Comparison of ENCODE assay signal across 32 mouse cellular contexts in the genomic region with DNA sequence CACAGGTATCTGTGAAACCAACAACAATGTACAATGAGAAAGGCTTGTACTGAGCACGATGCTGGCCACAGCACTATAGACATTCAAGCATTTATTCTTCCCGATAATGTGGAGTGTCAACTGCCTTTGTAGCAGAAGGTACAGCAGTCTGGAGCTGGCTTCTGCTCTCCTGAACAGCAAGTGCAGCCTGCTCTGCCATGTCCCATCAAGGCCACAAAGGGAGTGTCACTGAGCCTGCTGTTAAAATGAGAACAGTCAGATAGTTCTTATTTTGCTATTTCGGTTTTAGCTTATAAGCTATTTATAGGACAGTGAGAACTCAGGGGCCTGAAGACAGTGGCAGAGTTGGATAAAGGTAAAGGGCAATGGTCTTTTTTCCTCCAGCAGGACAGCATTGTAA. TPM values are rescaled to one million over a fixed set of nuclear protein-coding genes. Genes with fewer than 3 reads are reported as not detected.
DNase-seq lines count a peak whose midpoint lies in the region; ATAC-seq and TF ChIP-seq lines count a peak whose summit lies in the region.
"Had no signal": no experiment of that assay in that cellular context is flagged by ENCODE, and none has a peak within 500 bp of the region (broad histone marks: within the 10 kb centered on the region; RNA-seq: fewer than 3 reads in every experiment).

No protein-coding gene starts in this region.

- TF ChIP-seq EP300 in heart, postnatal 0 days (IDR thresholded peaks at IDR 0.05; ENCODE audit: low read depth) = no peak

- H3K36me3 ChIP-seq in heart, embryonic 14.5 days (ENCODE audit: control insufficient read depth, insufficient read depth, low read length) = no peaks in the 10 kb centered on the region
- no peaks in the 10 kb centered on the region for H3K36me3 ChIP-seq in heart, postnatal 0 days (replicated peaks; ENCODE audit: control insufficient read depth, insufficient read depth, low read length)
- H3K36me3 ChIP-seq: embryonic facial prominence, embryonic 12.5 days; embryonic facial prominence, embryonic 15.5 days; forebrain, embryonic 15.5 days; heart, embryonic 10.5 days; hindbrain, embryonic 12.5 days; hindbrain, embryonic 15.5 days; intestine, embryonic 15.5 days had no signal

- WGBS in heart, embryonic 14.5 days = 54% methylated on average over 3 of the region's 3 CpGs
- WGBS in heart, postnatal 0 days = 45% methylated on average over 3 of the region's 3 CpGs

- H3K4me3 ChIP-seq in heart, embryonic 14.5 days (ENCODE audit: control insufficient read depth in 1 of 2, insufficient read depth in 1 of 2, low read depth in 1 of 2, low read length in 2 of 2) = no peak overlapping the region
- no peak overlapping the region for H3K4me3 ChIP-seq in heart, postnatal 0 days (ENCODE audit: low read depth, low read length)
- H3K4me3 ChIP-seq: embryonic facial prominence, embryonic 12.5 days; embryonic facial prominence, embryonic 15.5 days; forebrain, embryonic 15.5 days; heart, embryonic 10.5 days; hindbrain, embryonic 12.5 days; hindbrain, embryonic 15.5 days; intestine, embryonic 15.5 days had no signal

- intact Hi-C loops in heart, postnatal 10 days (cut with DNase I) = no loop called here

- H3K27me3 ChIP-seq in heart, embryonic 14.5 days (ENCODE audit: control insufficient read depth, insufficient read depth, low read length) = no peaks in the 10 kb centered on the region
- H3K27me3 ChIP-seq in heart, postnatal 0 days (ENCODE audit: control insufficient read depth, insufficient read depth, low read length) = no peaks in the 10 kb centered on the region
- H3K27me3 ChIP-seq: embryonic facial prominence, embryonic 12.5 days; embryonic facial prominence, embryonic 15.5 days; forebrain, embryonic 15.5 days; hindbrain, embryonic 12.5 days; hindbrain, embryonic 15.5 days; intestine, embryonic 15.5 days had no signal

- peaks cover 4 to 25% of the 10 kb centered on the region in 2 experiments for H3K4me1 ChIP-seq in heart, embryonic 14.5 days (ENCODE audit: control insufficient read depth in 2 of 2, insufficient read depth in 2 of 2, low read length in 2 of 2)
- peaks cover 6% of the 10 kb centered on the region; the same call in 1 of the 2 replicates for H3K4me1 ChIP-seq in heart, postnatal 0 days (ENCODE audit: control insufficient read depth, insufficient read depth)
- H3K4me1 ChIP-seq: embryonic facial prominence, embryonic 12.5 days; embryonic facial prominence, embryonic 15.5 days; forebrain, embryonic 15.5 days; hindbrain, embryonic 12.5 days; hindbrain, embryonic 15.5 days; intestine, embryonic 15.5 days had no signal

- no peak for TF ChIP-seq CTCF in heart, postnatal 0 days (IDR thresholded peaks at IDR 0.05; ENCODE audit: low read depth)

- no peak for DNase-seq in heart, adult 9 months (ENCODE audit: low spot score in 2 of 2)
- no peak for DNase-seq in heart, postnatal 0 days (ENCODE audit: low spot score)
- DNase-seq in heart, postnatal 10 days = no peak
- DNase-seq in layer of hippocampus, adult 9-11 months = peak; percentile 52
- no peak for DNase-seq in layer of hippocampus, postnatal 10 days (ENCODE audit: low spot score in 2 of 2)
- DNase-seq: adrenal gland, adult 2 months; adrenal gland, postnatal 14 days; cerebellum, adult 11 months; cerebellum, adult 2 months; cerebellum, adult 9-11 months; cerebellum, postnatal 25 days; gastrocnemius, postnatal 10 days; gastrocnemius, postnatal 36 days; kidney, adult 18-20 months had no signal

- H3K4me2 ChIP-seq in heart, embryonic 14.5 days (ENCODE audit: low read length) = no peak overlapping the region
- H3K4me2 ChIP-seq in heart, postnatal 0 days (ENCODE audit: low read depth, low read length) = no peak overlapping the region
- H3K4me2 ChIP-seq: embryonic facial prominence, embryonic 12.5 days; embryonic facial prominence, embryonic 15.5 days; forebrain, embryonic 15.5 days; hindbrain, embryonic 12.5 days; hindbrain, embryonic 15.5 days; intestine, embryonic 15.5 days had no signal

- no peak overlapping the region for H3K9ac ChIP-seq in heart, embryonic 14.5 days (ENCODE audit: low read length)
- no peak overlapping the region for H3K9ac ChIP-seq in heart, postnatal 0 days (replicated peaks; ENCODE audit: low read depth, low read length)
- H3K9ac ChIP-seq: embryonic facial prominence, embryonic 12.5 days; embryonic facial prominence, embryonic 15.5 days; forebrain, embryonic 15.5 days; hindbrain, embryonic 12.5 days; hindbrain, embryonic 15.5 days; intestine, embryonic 15.5 days had no signal

- no peak; the same call in 1 of the 2 replicates for ATAC-seq in heart, embryonic 14.5 days (ENCODE audit: insufficient number of reproducible peaks, insufficient read depth, low FRiP score, low read depth)
- ATAC-seq in heart, postnatal 0 days (ENCODE audit: insufficient read depth, low read depth) = peak; percentile 44; the same call in 1 of the 2 replicates
- ATAC-seq: CD4-positive, CD25-positive, alpha-beta regulatory T cell, adult 4 months; forebrain, embryonic 15.5 days; intestine, embryonic 15.5 days had no signal

- peak overlapping the region; percentile 32 to 44; a peak in 1 of 4 replicates for H3K27ac ChIP-seq in heart, embryonic 14.5 days (replicated peaks in 1 of 2; ENCODE audit: control insufficient read depth in 1 of 2, insufficient read depth in 1 of 2, low read depth in 2 of 2, low read length in 2 of 2)
- H3K27ac ChIP-seq in heart, postnatal 0 days (ENCODE audit: low read depth) = no peak overlapping the region
- H3K27ac ChIP-seq: embryonic facial prominence, embryonic 12.5 days; embryonic facial prominence, embryonic 15.5 days; forebrain, embryonic 15.5 days; heart, embryonic 10.5 days; hindbrain, embryonic 12.5 days; hindbrain, embryonic 15.5 days; intestine, embryonic 15.5 days had no signal

- H3K9me3 ChIP-seq in heart, embryonic 14.5 days (ENCODE audit: control insufficient read depth, low read length) = no peaks in the 10 kb centered on the region
- H3K9me3 ChIP-seq in heart, postnatal 0 days (replicated peaks; ENCODE audit: control insufficient read depth, low read length) = no peaks in the 10 kb centered on the region
- H3K9me3 ChIP-seq: embryonic facial prominence, embryonic 12.5 days; embryonic facial prominence, embryonic 15.5 days; forebrain, embryonic 15.5 days; heart, embryonic 10.5 days; hindbrain, embryonic 12.5 days; hindbrain, embryonic 15.5 days; intestine, embryonic 15.5 days had no signal

RNA-seq across cellular contexts. Expression of a gene that starts 9.3 kb away (rescaled TPM):
- 3.5 and 4.0 TPM in 2 replicates for polyA plus RNA-seq in heart, embryonic 14.5 days (2014; fragmentation: Nextera tagmentation; extraction: Ambion mirVana)
- 1.5 and 1.9 TPM in 2 replicates for total RNA-seq in heart, postnatal 0 days (2014; rRNA removed; ENCODE audit: low replicate concordance)
- 0.51 and 0.82 TPM in 2 replicates for polyA plus RNA-seq in heart, postnatal 0 days (2015; fragmentation: Nextera tagmentation; extraction: Ambion mirVana)
- total RNA-seq in heart, postnatal 10 days (2021) = under 1 TPM; 0.20 to 0.29 TPM
- 10 to 100 TPM; 44.2 to 48.2 TPM for total RNA-seq in layer of hippocampus, postnatal 10 days (2021)
- total RNA-seq: common myeloid progenitor, adult 5-6 weeks; gastrocnemius, adult 18-20 months; gastrocnemius, postnatal 36 days; granulocyte monocyte progenitor cell, adult 5-6 weeks; heart, postnatal 25 days; hematopoietic stem cell, adult 5-6 weeks; MEL had no signal
- polyA plus RNA-seq: C2C12; CD4-positive, CD25-positive, alpha-beta regulatory T cell, adult 4 months had no signal

RNA-seq across cellular contexts. Expression of a gene that starts 11.3 kb away (rescaled TPM):
- not detected in 2 replicates for polyA plus RNA-seq in heart, embryonic 14.5 days (2014; fragmentation: Nextera tagmentation; extraction: Ambion mirVana)
- total RNA-seq in heart, postnatal 0 days (2014; rRNA removed; ENCODE audit: low replicate concordance) = not detected in 2 replicates
- polyA plus RNA-seq in heart, postnatal 0 days (2015; fragmentation: Nextera tagmentation; extraction: Ambion mirVana) = not detected in 2 replicates
- not detected for total RNA-seq in heart, postnatal 10 days (2021)
- 1 to 10 TPM; 1.3 to 2.4 TPM for total RNA-seq in layer of hippocampus, postnatal 10 days (2021)
- total RNA-seq: adrenal gland, adult 2 months; adrenal gland, postnatal 14 days; adrenal gland, postnatal 4 days; common myeloid progenitor, adult 5-6 weeks; gastrocnemius, adult 18-20 months; gastrocnemius, postnatal 10 days; gastrocnemius, postnatal 36 days; granulocyte monocyte progenitor cell, adult 5-6 weeks; heart, postnatal 25 days; hematopoietic stem cell, adult 5-6 weeks; MEL had no signal
- polyA plus RNA-seq: adrenal gland, adult 2 months; C2C12; CD4-positive, CD25-positive, alpha-beta regulatory T cell, adult 4 months; embryonic facial prominence, embryonic 15.5 days; forebrain, embryonic 11.5 days; intestine, embryonic 15.5 days had no signal

Comparison
In these comparisons a context has a peak if more than half of its experiments do, and no peak if none do; other contexts are left out.
1. RNA of a gene that starts 9.3 kb away (total RNA-seq): 44.2 to 48.2 TPM in layer of hippocampus, postnatal 10 days; 1.5 to 1.9 TPM in heart, postnatal 0 days and 0.20 to 0.29 TPM in heart, postnatal 10 days; every median in the first group is over 10 times any median in the second.